Mouse (Mus musculus) kidney, postnatal 25 days (tissue): ENCODE results near the gene A630095E13Rik.
"Not testable (repeated sequence)": the region's sequence is repeated elsewhere in the genome, so short reads cannot be mapped to it uniquely, and the experiment has no call there.

Experiments
- DNase-seq, 2 experiments: peaks; one replicate each; pipeline ENCODE4 v3.0.0; 2021; ENCODE audit warnings: mixed read lengths in 2 of 2

The A630095E13Rik gene

GRCm38 (mm10) chr9:36643276-36643675, at the start of gene A630095E13Rik:
A630095E13Rik (minus strand) TSS chr9:36643376.
- DNase-seq: not testable (repeated sequence)

GRCm38 (mm10) chr9:36692920-36693319, 49.7 kb upstream of the A630095E13Rik start, which contains the start of gene Acrv1:
Acrv1 (plus strand) TSS chr9:36693220.
- DNase-seq: no peak

- peak in 1 of 2 experiments; percentile 7 for DNase-seq
Observed at GRCm38 (mm10) chr9:36687329-36687728, 44.2 kb upstream of the A630095E13Rik start.

- no peak for DNase-seq
Observed at GRCm38 (mm10) chr9:36681424-36681823, 38.2 kb upstream of the A630095E13Rik start.
